Mouse (Mus musculus): ENCODE measurements at regions not wholly inside any gene's neighbourhood (a gene's known extent, or its start where the extent isn't known, plus 50 kb on each side); places are given as distances from the start of the nearest gene placed in this dataset.

DNA sequence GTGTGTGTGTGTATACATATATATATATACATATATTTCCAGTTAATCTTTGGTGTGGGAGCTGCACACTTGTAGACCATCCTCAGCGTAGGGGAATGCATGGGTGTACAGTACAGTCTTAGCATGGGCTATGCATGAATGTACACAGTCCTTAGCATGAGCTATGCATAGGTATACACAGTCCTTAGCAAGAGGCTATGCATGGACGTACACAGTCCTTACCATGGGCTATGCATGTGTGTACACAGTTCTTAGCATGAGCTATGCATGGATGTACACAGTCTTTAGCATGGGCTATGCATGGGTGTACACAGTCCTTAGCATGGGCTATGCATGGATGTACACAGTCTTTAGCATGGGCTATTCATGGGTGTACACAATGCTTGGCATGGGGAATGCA is 70.5 kb downstream of the Rchy1 start:
- no peaks in the 10 kb centered on the region for H3K36me3 ChIP-seq (replicated peaks; ENCODE audit: control insufficient read depth, insufficient read depth, low read depth, low read length)
- no peak overlapping the region for H3K4me2 ChIP-seq (ENCODE audit: low read depth, low read length)
- H3K27ac ChIP-seq (replicated peaks; ENCODE audit: low read depth, low read length): no peak overlapping the region
- H3K9me3 ChIP-seq (replicated peaks; ENCODE audit: control insufficient read depth, low read length): no peaks in the 10 kb centered on the region
- ATAC-seq (replicated peaks; ENCODE audit: insufficient number of reproducible peaks, low FRiP score, low TSS enrichment, low read depth) (peak; percentile 52; the same call in 1 of the 2 replicates), DNase-seq (ENCODE audit: low spot score) (no peak)
- H3K27me3 ChIP-seq (ENCODE audit: control insufficient read depth, insufficient read depth, low read length): no peaks in the 10 kb centered on the region
- no peak overlapping the region for H3K4me3 ChIP-seq (ENCODE audit: low read depth, low read length)
- WGBS: 87% methylated on average over 2 of the region's 2 CpGs
- H3K9ac ChIP-seq (replicated peaks; ENCODE audit: low read length): no peak overlapping the region
- H3K4me1 ChIP-seq (ENCODE audit: control insufficient read depth, insufficient read depth, low read length): no peaks in the 10 kb centered on the region

DNA sequence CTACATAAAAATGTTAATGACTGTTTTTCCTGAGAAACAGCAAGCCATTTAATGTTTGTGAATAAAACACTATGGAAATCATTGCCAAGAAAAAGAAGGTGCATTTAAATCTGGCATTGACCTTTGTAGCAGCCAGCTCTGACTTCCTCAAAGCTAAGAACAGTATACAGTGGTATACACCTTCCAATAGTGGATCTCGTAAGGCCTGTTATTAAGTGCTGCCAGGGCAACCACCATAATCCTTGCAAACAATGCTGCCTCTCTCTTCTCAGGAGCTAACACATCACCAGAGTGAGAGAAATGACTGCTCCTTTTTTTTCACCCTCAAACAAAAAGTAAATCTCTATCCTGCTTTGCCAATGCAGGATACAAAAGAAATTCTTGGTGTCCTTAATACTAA is 81.1 kb downstream of the Rchy1 start:
- Histone ChIP-seq H3K9me3 (replicated peaks; ENCODE audit: control insufficient read depth, low read length) (no peaks in the 10 kb centered on the region), H3K9ac (replicated peaks; ENCODE audit: low read length) (no peak overlapping the region), H3K4me3 (ENCODE audit: low read depth, low read length) (no peak overlapping the region), H3K4me2 (ENCODE audit: low read depth, low read length) (no peak overlapping the region), H3K36me3 (replicated peaks; ENCODE audit: control insufficient read depth, insufficient read depth, low read depth, low read length) (no peaks in the 10 kb centered on the region), H3K27ac (replicated peaks; ENCODE audit: low read depth, low read length) (no peak overlapping the region), H3K27me3 (ENCODE audit: control insufficient read depth, insufficient read depth, low read length) (no peaks in the 10 kb centered on the region), H3K4me1 (ENCODE audit: control insufficient read depth, insufficient read depth, low read length) (no peaks in the 10 kb centered on the region)
- WGBS: 77% methylated on average over 1 of the region's 1 CpGs
- no peak for ATAC-seq (replicated peaks; ENCODE audit: insufficient number of reproducible peaks, low FRiP score, low TSS enrichment, low read depth)
- DNase-seq (ENCODE audit: low spot score): no peak

DNA sequence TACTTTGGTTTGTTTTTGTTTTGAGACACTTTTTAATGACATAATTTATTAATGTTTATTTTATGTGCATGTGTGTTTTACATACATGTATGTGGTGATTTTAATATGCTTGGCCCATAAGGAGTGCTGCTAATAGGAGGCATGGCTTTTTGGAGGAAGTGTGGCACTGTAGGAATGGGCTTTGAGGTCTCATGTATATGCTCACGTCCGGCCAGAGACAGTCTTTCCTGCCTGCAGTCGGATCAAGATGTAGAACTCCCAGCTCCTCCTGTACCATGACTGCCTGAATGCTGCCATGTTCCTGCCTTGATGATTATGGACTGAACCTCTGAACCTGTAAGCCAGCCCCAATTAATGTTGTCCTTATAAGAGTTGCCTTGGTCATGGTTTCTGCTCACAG is 82.6 kb downstream of the Rchy1 start:
- ATAC-seq (replicated peaks; ENCODE audit: insufficient number of reproducible peaks, low FRiP score, low TSS enrichment, low read depth): no peak
- 86% methylated on average over 3 of the region's 3 CpGs for WGBS

DNA sequence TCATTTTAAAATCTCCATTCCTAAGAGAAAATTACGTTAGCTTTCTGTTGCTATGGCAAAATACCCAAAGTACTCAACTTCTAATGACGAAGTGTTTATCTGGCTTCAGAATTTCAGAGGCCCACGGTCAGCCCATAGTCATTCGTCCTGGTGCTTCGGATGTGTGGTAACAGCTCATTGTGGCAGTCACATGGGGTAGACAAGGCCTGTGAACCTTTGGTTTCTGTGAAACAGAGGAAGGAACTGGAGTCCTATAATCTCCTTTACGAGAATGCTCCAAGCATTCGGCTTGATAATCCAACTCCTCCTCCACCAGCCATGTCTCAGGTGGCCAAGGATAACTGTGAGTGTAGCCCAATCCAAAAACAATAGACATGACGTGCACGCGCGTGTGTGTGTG is 84.2 kb downstream of the Rchy1 start:
- WGBS: 84% methylated on average over 11 of the region's 11 CpGs
- DNase-seq (ENCODE audit: low spot score) (no peak), ATAC-seq (replicated peaks; ENCODE audit: insufficient number of reproducible peaks, low FRiP score, low TSS enrichment, low read depth) (no peak)
- no peak overlapping the region for H3K4me2 ChIP-seq (ENCODE audit: low read depth, low read length)
- H3K9me3 ChIP-seq (replicated peaks; ENCODE audit: control insufficient read depth, low read length): no peaks in the 10 kb centered on the region
- no peaks in the 10 kb centered on the region for H3K4me1 ChIP-seq (ENCODE audit: control insufficient read depth, insufficient read depth, low read length)
- H3K9ac ChIP-seq (replicated peaks; ENCODE audit: low read length): no peak overlapping the region
- no peaks in the 10 kb centered on the region for H3K36me3 ChIP-seq (replicated peaks; ENCODE audit: control insufficient read depth, insufficient read depth, low read depth, low read length)
- H3K4me3 ChIP-seq (ENCODE audit: low read depth, low read length): no peak overlapping the region
- H3K27me3 ChIP-seq (ENCODE audit: control insufficient read depth, insufficient read depth, low read length): no peaks in the 10 kb centered on the region
- no peak overlapping the region for H3K27ac ChIP-seq (replicated peaks; ENCODE audit: low read depth, low read length)

More for the DNA sequence above, 82.6 kb downstream of the Rchy1 start:
- Histone ChIP-seq H3K36me3 (replicated peaks; ENCODE audit: control insufficient read depth, insufficient read depth, low read depth, low read length) (no peaks in the 10 kb centered on the region), H3K9me3 (replicated peaks; ENCODE audit: control insufficient read depth, low read length) (no peaks in the 10 kb centered on the region), H3K27me3 (ENCODE audit: control insufficient read depth, insufficient read depth, low read length) (no peaks in the 10 kb centered on the region), H3K4me2 (ENCODE audit: low read depth, low read length) (no peak overlapping the region), H3K4me3 (ENCODE audit: low read depth, low read length) (no peak overlapping the region), H3K27ac (replicated peaks; ENCODE audit: low read depth, low read length) (no peak overlapping the region), H3K4me1 (ENCODE audit: control insufficient read depth, insufficient read depth, low read length) (no peaks in the 10 kb centered on the region), H3K9ac (replicated peaks; ENCODE audit: low read length) (no peak overlapping the region)
- no peak for DNase-seq (ENCODE audit: low spot score)

DNA sequence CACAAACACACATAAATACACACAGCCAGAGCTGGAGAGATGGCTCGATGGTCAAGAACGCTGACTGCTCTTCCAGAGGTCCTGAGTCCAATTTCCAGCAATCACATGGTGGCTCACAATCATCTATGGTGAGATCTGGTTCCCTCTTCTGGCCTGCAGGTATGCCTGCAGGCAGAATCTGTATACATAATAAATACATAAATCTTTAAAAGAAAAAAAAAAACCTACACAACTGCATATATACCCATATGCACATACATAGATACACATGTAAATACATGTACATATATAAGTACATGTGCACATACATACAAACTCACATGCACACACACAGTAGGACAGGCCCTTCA is 86.2 kb downstream of the Rchy1 start:
- H3K4me1 ChIP-seq (ENCODE audit: control insufficient read depth, insufficient read depth, low read length): no peaks in the 10 kb centered on the region
- H3K27me3 ChIP-seq (ENCODE audit: control insufficient read depth, insufficient read depth, low read length): no peaks in the 10 kb centered on the region
- no peak overlapping the region for H3K4me3 ChIP-seq (ENCODE audit: low read depth, low read length)
- H3K9ac ChIP-seq (replicated peaks; ENCODE audit: low read length): no peak overlapping the region
- H3K4me2 ChIP-seq (ENCODE audit: low read depth, low read length): no peak overlapping the region
- no peaks in the 10 kb centered on the region for H3K9me3 ChIP-seq (replicated peaks; ENCODE audit: control insufficient read depth, low read length)
- 73% methylated on average over 2 of the region's 2 CpGs for WGBS
- DNase-seq (ENCODE audit: low spot score) (no peak), ATAC-seq (replicated peaks; ENCODE audit: insufficient number of reproducible peaks, low FRiP score, low TSS enrichment, low read depth) (no peak)
- H3K27ac ChIP-seq (replicated peaks; ENCODE audit: low read depth, low read length): no peak overlapping the region
- no peaks in the 10 kb centered on the region for H3K36me3 ChIP-seq (replicated peaks; ENCODE audit: control insufficient read depth, insufficient read depth, low read depth, low read length)

DNA sequence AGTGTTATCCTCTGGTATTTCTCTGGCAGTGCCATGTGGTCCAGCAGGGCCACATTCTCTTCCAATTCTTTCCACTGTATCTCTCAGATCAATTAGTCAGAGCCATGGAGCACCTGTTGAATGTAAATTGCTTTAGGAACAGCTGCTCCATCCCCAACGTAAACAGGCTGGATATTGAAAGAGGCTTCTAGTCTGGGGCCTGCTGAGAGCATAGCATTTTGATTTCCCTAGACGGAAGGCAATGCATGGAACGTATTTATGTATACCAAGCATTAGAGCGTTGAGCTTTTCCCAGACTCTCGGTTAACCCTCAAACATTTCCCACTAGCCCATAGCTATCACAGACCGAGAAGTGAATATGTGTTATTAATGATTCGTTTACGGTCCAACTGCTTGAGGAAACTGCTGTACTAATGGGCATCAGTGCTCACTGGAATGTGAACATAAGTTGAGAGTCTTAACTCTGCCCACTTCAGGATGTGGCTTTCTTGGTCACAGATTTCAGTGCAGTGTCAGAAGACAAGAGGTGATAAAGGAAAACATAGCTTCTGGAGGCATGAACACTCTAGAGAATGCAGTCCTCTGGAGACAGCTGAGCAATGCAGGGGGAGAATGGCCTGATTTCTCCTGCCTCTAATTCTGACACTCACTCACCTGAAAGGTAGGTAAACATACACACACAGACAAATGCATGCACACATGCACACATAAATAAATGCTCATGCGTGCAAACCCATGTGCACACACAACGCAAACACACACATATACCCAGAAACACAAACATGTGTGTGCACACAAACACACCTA is 86.8 kb downstream of the Rchy1 start:
- H3K4me1 ChIP-seq (ENCODE audit: control insufficient read depth, insufficient read depth, low read length): no peaks in the 10 kb centered on the region
- no peaks in the 10 kb centered on the region for H3K36me3 ChIP-seq (replicated peaks; ENCODE audit: control insufficient read depth, insufficient read depth, low read depth, low read length)
- 75% methylated on average over 10 of the region's 10 CpGs for WGBS
- no peak overlapping the region for H3K4me3 ChIP-seq (ENCODE audit: low read depth, low read length)
- H3K9me3 ChIP-seq (replicated peaks; ENCODE audit: control insufficient read depth, low read length): no peaks in the 10 kb centered on the region
- no peak overlapping the region for H3K4me2 ChIP-seq (ENCODE audit: low read depth, low read length)
- no peak overlapping the region for H3K27ac ChIP-seq (replicated peaks; ENCODE audit: low read depth, low read length)
- H3K27me3 ChIP-seq (ENCODE audit: control insufficient read depth, insufficient read depth, low read length): no peaks in the 10 kb centered on the region
- no peak for DNase-seq (ENCODE audit: low spot score)
- ATAC-seq (replicated peaks; ENCODE audit: insufficient number of reproducible peaks, low FRiP score, low TSS enrichment, low read depth): peak; percentile 65; the same call in 1 of the 2 replicates
- H3K9ac ChIP-seq (replicated peaks; ENCODE audit: low read length): no peak overlapping the region

DNA sequence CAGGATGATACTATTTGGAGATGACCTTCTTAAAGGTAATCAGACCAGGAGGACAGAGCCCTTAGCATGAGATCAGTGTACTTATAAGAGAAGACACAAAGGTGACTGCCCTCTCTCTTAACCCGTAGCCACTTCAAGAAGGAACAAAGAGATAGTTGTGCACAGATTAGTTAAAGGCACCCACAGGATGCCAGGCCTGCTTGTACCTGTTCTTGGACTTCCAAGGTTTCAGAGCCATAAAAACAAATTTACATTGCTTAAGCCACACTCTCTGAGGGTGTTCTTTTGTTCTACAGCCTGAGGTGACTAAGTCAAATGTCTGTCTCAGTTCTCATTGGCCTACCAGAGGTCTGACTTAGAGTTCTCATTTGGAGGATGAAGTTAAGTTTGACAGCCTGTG is 90.1 kb downstream of the Rchy1 start:
- no peaks in the 10 kb centered on the region for H3K9me3 ChIP-seq (replicated peaks; ENCODE audit: control insufficient read depth, low read length)
- no peak overlapping the region for H3K27ac ChIP-seq (replicated peaks; ENCODE audit: low read depth, low read length)
- no peak overlapping the region for H3K9ac ChIP-seq (replicated peaks; ENCODE audit: low read length)
- DNase-seq (ENCODE audit: low spot score) (no peak), ATAC-seq (replicated peaks; ENCODE audit: insufficient number of reproducible peaks, low FRiP score, low TSS enrichment, low read depth) (no peak)
- H3K4me2 ChIP-seq (ENCODE audit: low read depth, low read length): no peak overlapping the region
- no peaks in the 10 kb centered on the region for H3K36me3 ChIP-seq (replicated peaks; ENCODE audit: control insufficient read depth, insufficient read depth, low read depth, low read length)
- WGBS: 66% methylated on average over 1 of the region's 1 CpGs
- H3K27me3 ChIP-seq (ENCODE audit: control insufficient read depth, insufficient read depth, low read length): no peaks in the 10 kb centered on the region
- H3K4me3 ChIP-seq (ENCODE audit: low read depth, low read length): no peak overlapping the region
- no peaks in the 10 kb centered on the region for H3K4me1 ChIP-seq (ENCODE audit: control insufficient read depth, insufficient read depth, low read length)

DNA sequence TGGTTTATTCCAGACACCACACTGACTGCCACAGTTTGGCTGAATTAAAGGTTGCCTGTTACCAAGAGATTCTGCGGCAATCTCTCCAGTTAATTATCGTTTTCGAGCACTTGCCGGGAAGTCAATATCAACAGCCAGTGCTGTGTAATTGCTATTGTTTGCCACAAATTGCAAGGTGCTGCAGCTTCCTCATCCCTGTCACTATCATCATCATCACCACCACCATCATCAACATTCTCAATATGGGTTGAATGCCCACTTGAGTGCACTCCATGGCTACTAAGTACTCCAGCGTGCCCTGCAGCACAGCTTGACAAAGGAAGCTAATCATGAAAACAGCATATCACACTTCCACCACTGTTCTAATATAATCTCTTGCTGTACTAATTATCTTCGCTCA is 93.1 kb downstream of the Rchy1 start:
- Histone ChIP-seq H3K9ac (replicated peaks; ENCODE audit: low read length) (no peak overlapping the region), H3K27me3 (ENCODE audit: control insufficient read depth, insufficient read depth, low read length) (no peaks in the 10 kb centered on the region), H3K36me3 (replicated peaks; ENCODE audit: control insufficient read depth, insufficient read depth, low read depth, low read length) (no peaks in the 10 kb centered on the region), H3K9me3 (replicated peaks; ENCODE audit: control insufficient read depth, low read length) (no peaks in the 10 kb centered on the region), H3K4me2 (ENCODE audit: low read depth, low read length) (no peak overlapping the region), H3K4me1 (ENCODE audit: control insufficient read depth, insufficient read depth, low read length) (no peaks in the 10 kb centered on the region), H3K27ac (replicated peaks; ENCODE audit: low read depth, low read length) (no peak overlapping the region), H3K4me3 (ENCODE audit: low read depth, low read length) (no peak overlapping the region)
- DNase-seq (ENCODE audit: low spot score) (no peak), ATAC-seq (replicated peaks; ENCODE audit: insufficient number of reproducible peaks, low FRiP score, low TSS enrichment, low read depth) (no peak)
- WGBS: 92% methylated on average over 6 of the region's 6 CpGs

Measured in embryonic facial prominence, embryonic 11.5 days (tissue).